Mouse (Mus musculus) liver, embryonic 11.5 days (tissue): ENCODE data around the gene Pclo. TPM values are rescaled to one million over a fixed set of nuclear protein-coding genes. Genes with fewer than 3 reads are reported as not detected.

Source experiments
- ATAC-seq: fragments of 200-750 bp; cut with Nextera tagmentation; replicated peaks from 2 replicates; pipeline ENCODE4 v1.8.0; 2017; ENCODE audit warnings: moderate number of reproducible peaks, mild to moderate bottlenecking, moderate TSS enrichment, moderate library complexity; ENCODE audit not compliant: low FRiP score
- DNase-seq: peaks from one replicate; pipeline ENCODE4 v3.0.0-alpha.2; 2017; ENCODE audit warnings: low spot score
- H3K27ac ChIP-seq: fragments of 300-500 bp; sonication (generic); 2 replicates; pipeline ENCODE4 v1.5.1; 2014; ENCODE audit warnings: mild to moderate bottlenecking, low read depth, low read length, control low read depth
- H3K27me3 ChIP-seq: fragments of 300-500 bp; sonication (generic); replicated peaks from 2 replicates; pipeline ENCODE4 v1.6.1; 2014; ENCODE audit warnings: low read length, mixed read lengths; ENCODE audit not compliant: control insufficient read depth, insufficient read depth
- H3K36me3 ChIP-seq: fragments of 300-500 bp; sonication (generic); 2 replicates; pipeline ENCODE4 v1.6.1; 2014; ENCODE audit warnings: mild to moderate bottlenecking, low read length, moderate library complexity, mixed read lengths; ENCODE audit not compliant: control insufficient read depth, insufficient read depth
- H3K4me1 ChIP-seq: fragments of 300-500 bp; sonication (generic); replicated peaks from 2 replicates; pipeline ENCODE4 v1.6.1; 2014; ENCODE audit warnings: low read length, mixed read lengths; ENCODE audit not compliant: control insufficient read depth, insufficient read depth
- H3K4me2 ChIP-seq: fragments of 300-500 bp; sonication (generic); 2 replicates; pipeline ENCODE4 v1.6.1; 2014; ENCODE audit warnings: mild to moderate bottlenecking, control low read depth, moderate library complexity
- H3K4me3 ChIP-seq: fragments of 300-500 bp; sonication (generic); 2 replicates; pipeline ENCODE4 v1.5.1; 2014; ENCODE audit warnings: low read depth, low read length, control low read depth
- H3K9ac ChIP-seq: fragments of 300-500 bp; sonication (generic); 2 replicates; pipeline ENCODE4 v1.6.1; 2014; ENCODE audit warnings: low read depth, low read length, control low read depth
- H3K9me3 ChIP-seq: fragments of 300-500 bp; sonication (generic); 2 replicates; pipeline ENCODE4 v1.6.1; 2016; ENCODE audit warnings: low read length, inconsistent platforms, mixed read lengths; ENCODE audit not compliant: control insufficient read depth
- WGBS: fragments of 180-500 bp; shearing (Covaris S2); extraction: QIAGEN DNeasy Blood & Tissue Kit; methylation state at CpG from one replicate; pipeline ENCODE4 v1.1.7; 2014; 5-methylcytosine and 5-hydroxymethylcytosine counted together
- polyA plus RNA-seq: library from polyadenylated mRNA; unstranded; fragments of >200 nt; fragmentation: Nextera tagmentation; extraction: Ambion mirVana; gene quantifications from 2 replicates; pipeline ENCODE4 v1.2.1, GENCODE M21; 2014

The Pclo gene
- polyA plus RNA-seq, 1 experiment from 2014 or later = 0.16 TPM

- ATAC-seq = no peak
- no peaks in the 10 kb centered on the region for H3K36me3 ChIP-seq
- no peak overlapping the region for H3K27ac ChIP-seq
- no peaks in the 10 kb centered on the region for H3K4me1 ChIP-seq
- H3K4me3 ChIP-seq = no peak overlapping the region
- no peak for DNase-seq
- H3K9me3 ChIP-seq = no peaks in the 10 kb centered on the region
- H3K9ac ChIP-seq = no peak overlapping the region
- H3K27me3 ChIP-seq = no peaks in the 10 kb centered on the region
- H3K4me2 ChIP-seq = no peak overlapping the region
- WGBS = 81% methylated on average over 1 of the region's 1 CpGs
Measured at GRCm38 (mm10) chr5:14641260-14641659, 126.5 kb downstream of the Pclo start.

GRCm38 (mm10) chr5:14645856-14646255 lies 131.1 kb downstream of the Pclo start:
- H3K9me3 ChIP-seq = no peaks in the 10 kb centered on the region
- ATAC-seq (no peak), DNase-seq (no peak)
- H3K9ac ChIP-seq = no peak overlapping the region
- no peaks in the 10 kb centered on the region for H3K4me1 ChIP-seq
- H3K4me3 ChIP-seq = no peak overlapping the region
- H3K4me2 ChIP-seq = no peak overlapping the region
- 89% methylated on average over 3 of the region's 3 CpGs for WGBS
- no peak overlapping the region for H3K27ac ChIP-seq
- no peaks in the 10 kb centered on the region for H3K27me3 ChIP-seq
- H3K36me3 ChIP-seq = no peaks in the 10 kb centered on the region

- DNase-seq = no peak
- WGBS = 69% methylated on average over 1 of the region's 1 CpGs
- ATAC-seq = no peak
- H3K9me3 ChIP-seq = no peaks in the 10 kb centered on the region
- H3K4me1 ChIP-seq = no peaks in the 10 kb centered on the region
- H3K27ac ChIP-seq = no peak overlapping the region
- no peaks in the 10 kb centered on the region for H3K36me3 ChIP-seq
- no peak overlapping the region for H3K4me3 ChIP-seq
- H3K9ac ChIP-seq = no peak overlapping the region
- H3K4me2 ChIP-seq = no peak overlapping the region
- no peaks in the 10 kb centered on the region for H3K27me3 ChIP-seq
Measured at GRCm38 (mm10) chr5:14660637-14661036, 145.9 kb downstream of the Pclo start.

- ATAC-seq (no peak), DNase-seq (no peak)
- Histone ChIP-seq H3K4me3 (no peak overlapping the region), H3K4me1 (no peaks in the 10 kb centered on the region), H3K9ac (no peak overlapping the region), H3K27ac (no peak overlapping the region), H3K36me3 (no peaks in the 10 kb centered on the region), H3K9me3 (no peaks in the 10 kb centered on the region), H3K27me3 (no peaks in the 10 kb centered on the region), H3K4me2 (no peak overlapping the region)
- WGBS = 72% methylated on average over 1 of the region's 1 CpGs
Measured at GRCm38 (mm10) chr5:14662180-14662579, 147.5 kb downstream of the Pclo start.

GRCm38 (mm10) chr5:14662603-14663002 lies 147.9 kb downstream of the Pclo start:
- Histone ChIP-seq H3K9ac (no peak overlapping the region), H3K9me3 (no peaks in the 10 kb centered on the region), H3K36me3 (no peaks in the 10 kb centered on the region), H3K4me1 (no peaks in the 10 kb centered on the region), H3K27ac (no peak overlapping the region), H3K4me3 (no peak overlapping the region), H3K27me3 (no peaks in the 10 kb centered on the region), H3K4me2 (no peak overlapping the region)
- DNase-seq (no peak), ATAC-seq (no peak)
- WGBS = 83% methylated on average over 1 of the region's 1 CpGs

- Histone ChIP-seq H3K4me3 (no peak overlapping the region), H3K36me3 (no peaks in the 10 kb centered on the region), H3K4me1 (no peaks in the 10 kb centered on the region), H3K9ac (no peak overlapping the region), H3K27ac (no peak overlapping the region), H3K27me3 (no peaks in the 10 kb centered on the region), H3K4me2 (no peak overlapping the region), H3K9me3 (peaks cover 6% of the 10 kb centered on the region; the same call in 1 of the 2 replicates)
- 85% methylated on average over 6 of the region's 6 CpGs for WGBS
- DNase-seq = no peak
- ATAC-seq = no peak
Measured at GRCm38 (mm10) chr5:14680419-14680818, 165.7 kb downstream of the Pclo start.

GRCm38 (mm10) chr5:14691995-14692394 lies 177.3 kb downstream of the Pclo start:
- Histone ChIP-seq H3K4me1 (no peaks in the 10 kb centered on the region), H3K4me2 (no peak overlapping the region), H3K9me3 (no peaks in the 10 kb centered on the region), H3K9ac (no peak overlapping the region), H3K4me3 (no peak overlapping the region), H3K36me3 (no peaks in the 10 kb centered on the region), H3K27ac (no peak overlapping the region), H3K27me3 (no peaks in the 10 kb centered on the region)
- 67% methylated on average over 2 of the region's 2 CpGs for WGBS
- DNase-seq (no peak), ATAC-seq (no peak)

- ATAC-seq (no peak), DNase-seq (no peak)
- H3K27me3 ChIP-seq = no peaks in the 10 kb centered on the region
- H3K4me3 ChIP-seq = no peak overlapping the region
- 0 out of 2 replicates have a peak, but pooled peaks cover 2% of the 10 kb centered on the region for H3K9me3 ChIP-seq
- H3K4me1 ChIP-seq = no peaks in the 10 kb centered on the region
- WGBS = 90% methylated on average over 2 of the region's 2 CpGs
- no peak overlapping the region for H3K27ac ChIP-seq
- H3K4me2 ChIP-seq = no peak overlapping the region
- no peaks in the 10 kb centered on the region for H3K36me3 ChIP-seq
- H3K9ac ChIP-seq = no peak overlapping the region
Measured at GRCm38 (mm10) chr5:14696745-14697144, 182.0 kb downstream of the Pclo start.

GRCm38 (mm10) chr5:14700900-14701299 lies 186.2 kb downstream of the Pclo start:
- DNase-seq (no peak), ATAC-seq (no peak)

More at GRCm38 (mm10) chr5:14700900-14701299, 186.2 kb downstream of the Pclo start:
- H3K36me3 ChIP-seq = no peaks in the 10 kb centered on the region
- no peaks in the 10 kb centered on the region for H3K4me1 ChIP-seq
- H3K4me3 ChIP-seq = no peak overlapping the region
- H3K4me2 ChIP-seq = no peak overlapping the region
- H3K9ac ChIP-seq = no peak overlapping the region
- H3K27me3 ChIP-seq = no peaks in the 10 kb centered on the region
- 0 out of 2 replicates have a peak, but pooled peaks cover 2% of the 10 kb centered on the region for H3K9me3 ChIP-seq
- no peak overlapping the region for H3K27ac ChIP-seq
